Mouse (Mus musculus) forebrain, embryonic 10.5 days (tissue): ENCODE data around the gene Rps6kb2. TPM values are rescaled to one million over a fixed set of nuclear protein-coding genes. Genes with fewer than 3 reads are reported as not detected.

ENCODE experiments used
- DNase-seq: peaks from one replicate; pipeline ENCODE4 v3.0.0-alpha.2; 2017; ENCODE audit warnings: low spot score; ENCODE audit errors: extremely low spot score
- H3K27ac ChIP-seq: fragments of 300-500 bp; sonication (generic); 2 replicates; pipeline ENCODE4 v1.5.1; 2016; ENCODE audit warnings: mild to moderate bottlenecking
- H3K27me3 ChIP-seq: fragments of 300-500 bp; sonication (generic); 2 replicates; pipeline ENCODE4 v1.6.1; 2016; ENCODE audit warnings: mild to moderate bottlenecking; ENCODE audit not compliant: poor library complexity, severe bottlenecking
- H3K36me3 ChIP-seq: fragments of 300-500 bp; sonication (generic); replicated peaks from 2 replicates; pipeline ENCODE4 v1.6.1; 2016; ENCODE audit warnings: mild to moderate bottlenecking, moderate library complexity
- H3K4me1 ChIP-seq: fragments of 300-500 bp; sonication (generic); 2 replicates; pipeline ENCODE4 v1.6.1; 2016
- H3K4me3 ChIP-seq: fragments of 300-500 bp; sonication (generic); 2 replicates; pipeline ENCODE4 v1.5.1; 2016; ENCODE audit warnings: mild to moderate bottlenecking, moderate library complexity
- H3K9me3 ChIP-seq: fragments of 300-500 bp; sonication (generic); 2 replicates; pipeline ENCODE4 v1.6.1; 2016; ENCODE audit warnings: mild to moderate bottlenecking, moderate library complexity
- WGBS: fragments of 180-500 bp; shearing (Covaris S2); methylation state at CpG from one replicate; pipeline ENCODE4 v1.1.7; 2016; 5-methylcytosine and 5-hydroxymethylcytosine counted together
- polyA plus RNA-seq: library from polyadenylated mRNA; unstranded; fragments of >200 nt; fragmentation: Nextera tagmentation; extraction: Ambion mirVana; gene quantifications from 2 replicates; pipeline ENCODE4 v1.2.1, GENCODE M21; 2016

Rps6kb2 gene
- polyA plus RNA-seq, 1 experiment from 2014 or later: 59.7 TPM

DNA sequence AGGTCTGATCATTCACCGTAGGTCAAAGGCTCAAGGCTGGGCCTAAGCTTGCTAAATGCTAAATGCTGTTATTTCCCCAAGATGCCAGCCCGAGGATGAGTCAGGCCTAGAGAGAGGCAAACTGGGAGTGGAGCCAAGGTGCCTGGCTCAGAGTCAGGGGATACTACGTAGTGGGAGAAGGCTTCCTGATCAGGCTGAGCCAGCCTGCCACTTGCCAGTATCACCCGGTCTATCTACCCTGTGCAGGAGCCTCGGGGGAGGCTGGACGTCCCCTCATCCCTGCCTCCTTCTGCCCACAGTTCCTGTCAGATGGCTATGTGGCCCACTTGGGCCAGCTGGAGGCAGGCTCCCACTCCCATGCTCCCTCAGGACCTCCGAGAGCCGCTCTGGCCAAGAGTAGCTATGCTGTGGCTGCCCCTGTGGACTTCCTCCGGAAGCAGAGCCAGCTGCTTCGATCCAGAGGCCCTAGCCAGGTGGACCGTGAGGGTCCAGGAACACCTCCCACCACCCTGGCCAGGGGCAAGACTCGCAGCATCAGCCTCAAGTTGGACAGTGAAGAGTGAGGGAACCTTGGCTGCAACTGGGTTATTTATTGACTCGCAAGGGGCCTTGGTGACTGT is 49.9 kb downstream of the Rps6kb2 start:
- Histone ChIP-seq H3K9me3 (no peaks in the 10 kb centered on the region), H3K36me3 (peaks cover 83% of the 10 kb centered on the region)
- WGBS: 84% methylated on average over 13 of the region's 13 CpGs

DNA sequence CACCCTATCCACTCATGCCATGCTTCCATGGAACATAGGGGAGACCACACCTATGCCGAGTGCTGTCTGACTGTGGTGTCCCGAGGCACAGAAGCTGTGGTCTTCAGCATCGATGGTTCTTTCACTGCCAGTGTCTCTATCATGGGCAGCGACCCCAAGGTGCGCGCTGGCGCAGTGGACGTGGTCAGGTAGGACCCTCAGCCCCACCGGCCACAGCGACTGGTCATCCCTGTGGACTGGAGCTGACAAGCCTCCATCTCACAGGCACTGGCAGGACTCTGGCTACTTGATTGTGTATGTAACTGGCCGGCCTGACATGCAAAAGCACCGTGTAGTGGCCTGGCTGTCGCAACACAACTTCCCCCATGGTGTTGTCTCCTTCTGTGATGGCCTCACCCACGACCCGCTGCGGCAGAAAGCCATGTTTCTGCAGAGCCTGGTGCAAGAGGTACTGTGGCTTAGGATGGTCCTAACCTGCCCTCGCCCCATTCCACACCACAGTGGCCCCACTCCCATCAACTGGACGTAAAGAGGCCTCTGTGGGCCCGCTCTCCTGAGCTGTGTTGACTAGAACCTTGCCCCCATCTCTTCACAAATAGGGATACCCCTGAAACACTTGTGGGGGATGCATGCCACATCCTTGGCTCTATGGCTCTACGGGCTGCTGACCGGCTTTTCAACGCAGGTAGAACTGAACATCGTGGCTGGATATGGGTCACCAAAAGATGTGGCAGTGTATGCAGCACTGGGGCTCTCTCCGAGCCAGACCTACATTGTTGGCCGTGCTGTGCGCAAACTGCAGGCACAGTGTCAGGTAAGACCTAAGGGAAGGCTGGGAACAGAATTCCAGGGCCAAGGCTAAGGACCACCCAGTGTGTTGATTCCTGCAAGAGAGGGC is 50.8 kb downstream of the Rps6kb2 start:
- no peak overlapping the region for H3K4me3 ChIP-seq
- H3K27me3 ChIP-seq: no peaks in the 10 kb centered on the region
- 96% methylated on average over 26 of the region's 26 CpGs for WGBS
- DNase-seq: no peak
- H3K36me3 ChIP-seq: peaks cover 74% of the 10 kb centered on the region
- peaks cover 4% of the 10 kb centered on the region for H3K4me1 ChIP-seq
- H3K27ac ChIP-seq: no peak overlapping the region
- no peaks in the 10 kb centered on the region for H3K9me3 ChIP-seq

More for the DNA sequence above, 49.9 kb downstream of the Rps6kb2 start:
- Histone ChIP-seq H3K4me1 (peaks cover 4% of the 10 kb centered on the region), H3K27me3 (no peaks in the 10 kb centered on the region), H3K4me3 (no peak overlapping the region), H3K27ac (no peak overlapping the region)
- no peak for DNase-seq

DNA sequence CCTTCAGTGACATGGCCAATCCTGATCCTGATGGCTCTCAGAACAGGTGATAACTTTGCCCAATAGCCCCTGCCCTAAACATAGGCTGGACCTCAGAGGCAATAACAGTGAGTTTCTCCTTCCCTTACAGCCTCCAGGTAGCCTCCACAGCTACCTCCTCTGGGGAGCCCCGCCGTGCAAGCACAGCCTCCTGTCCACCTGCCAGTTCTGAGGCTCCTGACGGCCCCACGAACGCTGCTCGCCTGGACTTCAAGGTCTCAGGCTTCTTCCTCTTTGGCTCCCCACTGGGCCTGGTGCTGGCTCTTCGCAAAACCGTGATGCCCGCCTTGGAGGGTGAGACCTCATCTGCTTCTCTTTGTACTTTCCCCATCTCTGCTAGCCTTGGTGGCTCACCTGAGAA is 54.6 kb downstream of the Rps6kb2 start:
- H3K27me3 ChIP-seq: no peaks in the 10 kb centered on the region
- H3K4me3 ChIP-seq: no peak overlapping the region
- DNase-seq: no peak
- 89% methylated on average over 9 of the region's 9 CpGs for WGBS
- no peak overlapping the region for H3K27ac ChIP-seq
- peaks cover 3% of the 10 kb centered on the region for H3K4me1 ChIP-seq
- peaks cover 56% of the 10 kb centered on the region for H3K36me3 ChIP-seq
- H3K9me3 ChIP-seq: no peaks in the 10 kb centered on the region

DNA sequence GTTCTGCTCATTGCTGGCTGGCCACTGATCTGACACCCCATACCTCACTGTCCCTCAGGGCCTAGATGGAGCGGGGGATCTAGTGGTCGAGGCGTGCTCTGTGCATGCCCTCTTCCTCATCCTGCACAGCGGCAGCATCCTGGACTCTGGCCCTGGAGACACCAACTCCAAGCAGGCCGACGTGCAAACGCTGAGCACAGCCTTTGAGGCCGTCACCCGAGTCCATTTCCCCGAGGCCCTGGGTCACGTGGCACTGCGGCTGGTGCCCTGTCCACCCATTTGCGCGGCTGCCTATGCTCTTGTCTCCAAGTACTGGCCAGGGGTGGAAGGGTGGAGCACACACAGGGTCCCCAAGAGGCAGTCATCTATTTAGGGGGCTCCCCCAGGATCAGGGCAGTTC is 56.5 kb downstream of the Rps6kb2 start:
- peaks cover 42% of the 10 kb centered on the region for H3K36me3 ChIP-seq
- H3K27ac ChIP-seq: no peak overlapping the region
- DNase-seq: no peak
- 92% methylated on average over 14 of the region's 14 CpGs for WGBS
- no peak overlapping the region for H3K4me3 ChIP-seq
- H3K9me3 ChIP-seq: no peaks in the 10 kb centered on the region
- peaks cover 2% of the 10 kb centered on the region for H3K4me1 ChIP-seq
- peaks cover 19% of the 10 kb centered on the region for H3K27me3 ChIP-seq

DNA sequence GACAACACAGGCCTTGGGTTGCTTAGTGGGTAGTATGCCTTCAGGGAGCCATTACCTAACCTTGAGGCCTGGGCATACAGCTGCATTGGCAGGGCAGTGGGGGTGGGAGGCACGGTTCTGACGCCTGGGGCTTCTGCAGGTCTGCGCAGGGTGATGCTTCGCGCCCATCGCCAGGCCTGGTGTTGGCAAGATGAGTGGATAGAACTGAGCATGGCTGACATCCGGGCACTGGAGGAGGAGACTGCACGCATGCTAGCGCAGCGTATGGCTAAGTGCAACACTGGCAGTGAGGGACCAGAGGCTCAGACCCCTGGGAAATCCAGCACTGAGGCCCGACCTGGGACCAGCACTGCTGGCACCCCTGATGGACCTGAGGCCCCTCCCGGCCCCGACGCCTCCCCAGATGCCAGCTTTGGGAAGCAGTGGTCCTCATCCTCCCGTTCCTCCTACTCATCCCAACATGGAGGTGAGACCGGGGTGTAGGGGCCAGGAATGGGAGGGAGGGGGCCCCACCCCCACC is 58.4 kb downstream of the Rps6kb2 start:
- Histone ChIP-seq H3K9me3 (no peaks in the 10 kb centered on the region), H3K27me3 (peaks cover 38% of the 10 kb centered on the region), H3K4me1 (peaks cover 21% of the 10 kb centered on the region), H3K4me3 (no peak overlapping the region), H3K36me3 (peaks cover 33% of the 10 kb centered on the region), H3K27ac (no peak overlapping the region)
- no peak for DNase-seq
- WGBS: 95% methylated on average over 16 of the region's 16 CpGs

Other genes with a start within 250 kb of the Rps6kb2 start
- 0.36 and 0.58 TPM in 2 replicates for gene Aldh3b1, start 233.5 kb downstream of the Rps6kb2 start, polyA plus RNA-seq
- 4.6 and 4.9 TPM in 2 replicates for gene Unc93b1, start 228.2 kb downstream of the Rps6kb2 start, polyA plus RNA-seq
- not detected in 2 replicates for gene Aldh3b3, start 204.7 kb downstream of the Rps6kb2 start, polyA plus RNA-seq
- 0.37 and 0.39 TPM in 2 replicates for gene Aldh3b2, start 191.0 kb downstream of the Rps6kb2 start, polyA plus RNA-seq
- gene Acy3, start 176.8 kb downstream of the Rps6kb2 start, polyA plus RNA-seq: 1.8 and 2.5 TPM in 2 replicates
- gene Tbx10, start 170.6 kb downstream of the Rps6kb2 start, polyA plus RNA-seq: not detected in 2 replicates
- gene Nudt8, start 162.8 kb downstream of the Rps6kb2 start, polyA plus RNA-seq: 24.8 and 30.4 TPM in 2 replicates
- 2.8 and 3.5 TPM in 2 replicates for gene Gm49405, start 162.7 kb downstream of the Rps6kb2 start, polyA plus RNA-seq
- gene Doc2g, start 160.0 kb downstream of the Rps6kb2 start, polyA plus RNA-seq: 3.6 and 4.0 TPM in 2 replicates
- 208 and 210 TPM in 2 replicates for gene Ndufv1, start 150.5 kb downstream of the Rps6kb2 start, polyA plus RNA-seq
- gene Gstp1, start 125.4 kb downstream of the Rps6kb2 start, polyA plus RNA-seq: 412 and 423 TPM in 2 replicates
- gene Gstp2, start 117.3 kb downstream of the Rps6kb2 start, polyA plus RNA-seq: 0.27 and 0.46 TPM in 2 replicates
- not detected in 2 replicates for gene Gstp3, start 103.8 kb downstream of the Rps6kb2 start, polyA plus RNA-seq
- gene Cabp2, start 81.8 kb downstream of the Rps6kb2 start, polyA plus RNA-seq: not detected in 2 replicates
- 85.8 and 86.6 TPM in 2 replicates for gene Cdk2ap2, start 66.2 kb downstream of the Rps6kb2 start, polyA plus RNA-seq
- gene Pitpnm1, start 63.4 kb downstream of the Rps6kb2 start, polyA plus RNA-seq: 12.1 and 15.8 TPM in 2 replicates
- 55.2 and 56.5 TPM in 2 replicates for gene Aip, start 37.5 kb downstream of the Rps6kb2 start, polyA plus RNA-seq
- not detected in 2 replicates for gene Gpr152, start 23.6 kb downstream of the Rps6kb2 start, polyA plus RNA-seq
- gene Cabp4, start 19.3 kb downstream of the Rps6kb2 start, polyA plus RNA-seq: not detected in 2 replicates
- 128 and 130 TPM in 2 replicates for gene Coro1b, start 14.7 kb downstream of the Rps6kb2 start, polyA plus RNA-seq
- 0.71 TPM in 1 of 2 replicates, not detected in the other for gene Ptprcap, start 9.8 kb downstream of the Rps6kb2 start, polyA plus RNA-seq
- gene Carns1, start 12.1 kb upstream of the Rps6kb2 start, polyA plus RNA-seq: 2.5 TPM in 2 replicates
- gene Tbc1d10c, start 27.9 kb upstream of the Rps6kb2 start, polyA plus RNA-seq: 0.43 and 0.47 TPM in 2 replicates
- gene Ppp1ca, start 28.7 kb upstream of the Rps6kb2 start, polyA plus RNA-seq: 998 and 1,002 TPM in 2 replicates
- gene Rad9a, start 38.3 kb upstream of the Rps6kb2 start, polyA plus RNA-seq: 57.4 and 67.1 TPM in 2 replicates
- 0.86 and 1.1 TPM in 2 replicates for gene Clcf1, start 50.9 kb upstream of the Rps6kb2 start, polyA plus RNA-seq
- gene AC109138.7, start 51.0 kb upstream of the Rps6kb2 start, polyA plus RNA-seq: not detected in 2 replicates
- 10.4 and 10.6 TPM in 2 replicates for gene Pold4, start 68.5 kb upstream of the Rps6kb2 start, polyA plus RNA-seq
- 3.1 and 3.6 TPM in 2 replicates for gene Ssh3, start 105.8 kb upstream of the Rps6kb2 start, polyA plus RNA-seq
- gene Ankrd13d, start 119.8 kb upstream of the Rps6kb2 start, polyA plus RNA-seq: 7.9 and 9.2 TPM in 2 replicates
- 13.6 and 15.0 TPM in 2 replicates for gene Grk2, start 142.9 kb upstream of the Rps6kb2 start, polyA plus RNA-seq
- 55.2 and 57.2 TPM in 2 replicates for gene Kdm2a, start 234.9 kb upstream of the Rps6kb2 start, polyA plus RNA-seq